Mouse (Mus musculus) hindbrain, embryonic 14.5 days (tissue): ENCODE measurements around the gene Pibf1. TPM values are rescaled to one million over a fixed set of nuclear protein-coding genes. Genes with fewer than 3 reads are reported as not detected.

Source experiments
- ATAC-seq: fragments of 200-750 bp; cut with Nextera tagmentation; 2 replicates; pipeline ENCODE4 v1.8.0; 2017; ENCODE audit warnings: moderate number of reproducible peaks, mild to moderate bottlenecking, moderate TSS enrichment, moderate library complexity; ENCODE audit not compliant: low FRiP score
- DNase-seq: peaks from one replicate; pipeline ENCODE4 v3.0.0-alpha.2; 2015; ENCODE audit warnings: low spot score
- H3K27ac ChIP-seq: fragments of 300-500 bp; sonication (generic); 2 replicates; pipeline ENCODE4 v1.5.1; 2014; ENCODE audit warnings: mild to moderate bottlenecking, moderate library complexity
- H3K27me3 ChIP-seq: fragments of 300-500 bp; sonication (generic); 2 replicates; pipeline ENCODE4 v1.6.1; 2014; ENCODE audit warnings: mild to moderate bottlenecking, low read length, mixed read lengths; ENCODE audit not compliant: control insufficient read depth, insufficient read depth
- H3K36me3 ChIP-seq: fragments of 300-500 bp; sonication (generic); replicated peaks from 2 replicates; pipeline ENCODE4 v1.6.1; 2014; ENCODE audit not compliant: control insufficient read depth, insufficient read depth
- H3K4me1 ChIP-seq: fragments of 300-500 bp; sonication (generic); replicated peaks from 2 replicates; pipeline ENCODE4 v1.6.1; 2014; ENCODE audit warnings: antibody characterized with exemption, low read length, mixed read lengths; ENCODE audit not compliant: control insufficient read depth, insufficient read depth
- H3K4me2 ChIP-seq: fragments of 300-500 bp; sonication (generic); replicated peaks from 2 replicates; pipeline ENCODE4 v1.6.1; 2014; ENCODE audit warnings: mild to moderate bottlenecking, moderate library complexity
- H3K4me3 ChIP-seq: fragments of 300-500 bp; sonication (generic); replicated peaks from 2 replicates; pipeline ENCODE4 v1.5.1; 2014; ENCODE audit warnings: mild to moderate bottlenecking, low read length
- H3K9ac ChIP-seq: fragments of 300-500 bp; sonication (generic); 2 replicates; pipeline ENCODE4 v1.6.1; 2014
- H3K9me3 ChIP-seq: fragments of 300-500 bp; sonication (generic); 2 replicates; pipeline ENCODE4 v1.6.1; 2016; ENCODE audit warnings: low read length; ENCODE audit not compliant: control insufficient read depth
- WGBS: fragments of 180-500 bp; shearing (Covaris S2); extraction: QIAGEN DNeasy Blood & Tissue Kit; methylation state at CpG from one replicate; pipeline ENCODE4 v1.1.7; 2014; 5-methylcytosine and 5-hydroxymethylcytosine counted together
- polyA plus RNA-seq: library from polyadenylated mRNA; unstranded; fragments of >200 nt; fragmentation: Nextera tagmentation; extraction: Ambion mirVana; gene quantifications from 2 replicates; pipeline ENCODE4 v1.2.1, GENCODE M21; 2014

Gene Pibf1
- polyA plus RNA-seq, 1 experiment from 2014 or later: 18.5 TPM

GRCm38 (mm10) chr14:99174138-99174745, 75.0 kb downstream of the Pibf1 start:
- H3K27ac ChIP-seq: no peak overlapping the region
- no peak overlapping the region for H3K4me2 ChIP-seq
- no peaks in the 10 kb centered on the region for H3K27me3 ChIP-seq
- 0 out of 2 replicates have a peak, but pooled peaks cover 2% of the 10 kb centered on the region for H3K36me3 ChIP-seq
- 77% methylated on average over 4 of the region's 4 CpGs for WGBS
- H3K4me1 ChIP-seq: no peaks in the 10 kb centered on the region
- no peak overlapping the region for H3K4me3 ChIP-seq
- no peaks in the 10 kb centered on the region for H3K9me3 ChIP-seq
- no peak for ATAC-seq
- no peak for DNase-seq
- no peak overlapping the region for H3K9ac ChIP-seq

- WGBS: 56% methylated on average over 9 of the region's 9 CpGs
- no peak for DNase-seq
- H3K4me3 ChIP-seq: no peak overlapping the region
- no peak overlapping the region for H3K9ac ChIP-seq
- H3K27ac ChIP-seq: no peak overlapping the region
- H3K27me3 ChIP-seq: no peaks in the 10 kb centered on the region
- no peaks in the 10 kb centered on the region for H3K9me3 ChIP-seq
- no peak for ATAC-seq
- H3K36me3 ChIP-seq: peaks cover 5% of the 10 kb centered on the region; the same call in 1 of the 2 replicates
- H3K4me1 ChIP-seq: no peaks in the 10 kb centered on the region
- H3K4me2 ChIP-seq: no peak overlapping the region
Measured at GRCm38 (mm10) chr14:99176559-99176958, 77.3 kb downstream of the Pibf1 start.

- H3K9me3 ChIP-seq: no peaks in the 10 kb centered on the region
- H3K4me1 ChIP-seq: no peaks in the 10 kb centered on the region
- 98% methylated on average over 5 of the region's 5 CpGs for WGBS
- no peak overlapping the region for H3K4me3 ChIP-seq
- ATAC-seq: no peak
- no peaks in the 10 kb centered on the region; the same call in 1 of the 2 replicates for H3K36me3 ChIP-seq
- H3K27me3 ChIP-seq: no peaks in the 10 kb centered on the region
- H3K4me2 ChIP-seq: no peak overlapping the region
- no peak overlapping the region for H3K27ac ChIP-seq
- no peak for DNase-seq
- no peak overlapping the region for H3K9ac ChIP-seq
Measured at GRCm38 (mm10) chr14:99190153-99190790, 91.0 kb downstream of the Pibf1 start.

- no peaks in the 10 kb centered on the region for H3K36me3 ChIP-seq
- no peaks in the 10 kb centered on the region for H3K27me3 ChIP-seq
- no peak overlapping the region for H3K4me3 ChIP-seq
- no peaks in the 10 kb centered on the region for H3K4me1 ChIP-seq
- no peaks in the 10 kb centered on the region for H3K9me3 ChIP-seq
- no peak overlapping the region for H3K27ac ChIP-seq
- ATAC-seq: no peak
- peak; percentile 26 for DNase-seq
- H3K4me2 ChIP-seq: no peak overlapping the region
- WGBS: 99% methylated on average over 2 of the region's 2 CpGs
- no peak overlapping the region for H3K9ac ChIP-seq
Measured at GRCm38 (mm10) chr14:99205865-99206264, 106.6 kb downstream of the Pibf1 start.

- H3K9me3 ChIP-seq: no peaks in the 10 kb centered on the region
- no peak for DNase-seq
- H3K4me3 ChIP-seq: no peak overlapping the region
- H3K4me2 ChIP-seq: no peak overlapping the region
- H3K27me3 ChIP-seq: no peaks in the 10 kb centered on the region
- no peak overlapping the region for H3K9ac ChIP-seq
- peaks cover 4% of the 10 kb centered on the region; the same call in 1 of the 2 replicates for H3K36me3 ChIP-seq
- H3K4me1 ChIP-seq: no peaks in the 10 kb centered on the region
- ATAC-seq: no peak
- H3K27ac ChIP-seq: no peak overlapping the region
- WGBS: 94% methylated on average over 5 of the region's 5 CpGs
Measured at GRCm38 (mm10) chr14:99206591-99206990, 107.4 kb downstream of the Pibf1 start.

- Histone ChIP-seq H3K4me1 (no peaks in the 10 kb centered on the region), H3K27me3 (no peaks in the 10 kb centered on the region), H3K4me2 (no peak overlapping the region), H3K36me3 (peaks cover 8% of the 10 kb centered on the region; the same call in 1 of the 2 replicates), H3K9me3 (no peaks in the 10 kb centered on the region), H3K4me3 (no peak overlapping the region), H3K27ac (no peak overlapping the region), H3K9ac (no peak overlapping the region)
- WGBS: 89% methylated on average over 5 of the region's 5 CpGs
- ATAC-seq: no peak
- no peak for DNase-seq
Measured at GRCm38 (mm10) chr14:99210431-99210830, 111.2 kb downstream of the Pibf1 start.

- Histone ChIP-seq H3K27ac (no peak overlapping the region), H3K4me3 (no peak overlapping the region), H3K36me3 (0 out of 2 replicates have a peak, but pooled peaks cover 16% of the 10 kb centered on the region), H3K9ac (no peak overlapping the region), H3K4me1 (0 out of 2 replicates have a peak, but pooled peaks cover 6% of the 10 kb centered on the region), H3K4me2 (no peak overlapping the region), H3K9me3 (no peaks in the 10 kb centered on the region), H3K27me3 (no peaks in the 10 kb centered on the region)
- no peak for DNase-seq
- no peak for ATAC-seq
- WGBS: 86% methylated on average over 7 of the region's 7 CpGs
Measured at GRCm38 (mm10) chr14:99218396-99219012, 119.3 kb downstream of the Pibf1 start.

GRCm38 (mm10) chr14:99219757-99220171, 120.5 kb downstream of the Pibf1 start:
- ATAC-seq: peak; percentile 34; the same call in 1 of the 2 replicates
- H3K9me3 ChIP-seq: no peaks in the 10 kb centered on the region
- no peak overlapping the region for H3K27ac ChIP-seq
- peaks cover 12% of the 10 kb centered on the region; the same call in 1 of the 2 replicates for H3K36me3 ChIP-seq
- H3K4me2 ChIP-seq: peak overlapping the region; percentile 13
- peak; percentile 25 for DNase-seq
- no peaks in the 10 kb centered on the region for H3K27me3 ChIP-seq
- no peak overlapping the region for H3K9ac ChIP-seq
- 8% methylated on average over 9 of the region's 9 CpGs for WGBS
- H3K4me3 ChIP-seq: no peak overlapping the region
- 0 out of 2 replicates have a peak, but pooled peaks cover 6% of the 10 kb centered on the region for H3K4me1 ChIP-seq

- Histone ChIP-seq H3K27ac (no peak overlapping the region), H3K9me3 (no peaks in the 10 kb centered on the region), H3K27me3 (no peaks in the 10 kb centered on the region), H3K36me3 (peaks cover 12% of the 10 kb centered on the region; the same call in 1 of the 2 replicates), H3K4me1 (no peaks in the 10 kb centered on the region), H3K4me3 (no peak overlapping the region), H3K4me2 (no peak overlapping the region), H3K9ac (no peak overlapping the region)
- 96% methylated on average over 4 of the region's 4 CpGs for WGBS
- DNase-seq (no peak), ATAC-seq (no peak)
Measured at GRCm38 (mm10) chr14:99225929-99226328, 126.7 kb downstream of the Pibf1 start.
